Mouse (Mus musculus): ENCODE results near the gene Klf3.
A peak's percentile ranks its signal among the peaks of the same experiment; 100 is the strongest.

Klf3 gene

GRCm38 (mm10) chr5:64809864-64810263 is 6.7 kb downstream of the Klf3 start:
- DNase-seq (ENCODE audit: low spot score), result peak; percentile 18

GRCm38 (mm10) chr5:64810860-64811499 is 7.8 kb downstream of the Klf3 start:
- DNase-seq (ENCODE audit: low spot score), result peak; percentile 88

DNA sequence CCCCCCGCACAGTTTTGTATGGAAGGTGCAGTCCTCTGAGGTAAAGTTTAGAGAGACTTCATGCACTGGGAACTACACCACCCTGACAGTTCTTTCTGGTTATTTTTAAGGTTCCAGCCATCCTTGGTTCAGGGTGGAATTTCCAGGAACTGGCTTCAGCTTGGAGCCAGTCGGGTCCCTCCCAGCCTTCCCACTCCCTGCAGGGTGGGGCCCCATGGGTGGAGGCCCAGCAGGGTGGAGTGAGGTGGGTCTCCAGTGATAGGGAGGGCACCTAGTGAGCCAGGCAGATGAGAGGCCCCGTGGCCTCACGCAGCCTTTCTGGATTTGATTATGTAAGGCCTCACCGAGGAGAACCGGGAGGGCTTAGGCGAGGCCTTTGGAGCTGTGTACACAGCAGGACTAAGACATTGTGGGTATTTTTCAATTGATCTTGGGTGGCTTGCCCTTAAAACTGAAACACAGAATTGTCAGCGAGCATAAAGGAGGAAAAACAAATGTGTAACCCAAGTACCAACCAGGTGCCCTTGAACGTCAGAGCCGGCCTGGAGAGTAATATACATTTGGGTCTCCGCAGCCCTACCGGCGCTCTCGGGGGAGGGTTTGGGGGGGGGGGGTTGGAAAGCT is 8.4 kb downstream of the Klf3 start:
- DNase-seq (ENCODE audit: low spot score), result peak; percentile 62

DNA sequence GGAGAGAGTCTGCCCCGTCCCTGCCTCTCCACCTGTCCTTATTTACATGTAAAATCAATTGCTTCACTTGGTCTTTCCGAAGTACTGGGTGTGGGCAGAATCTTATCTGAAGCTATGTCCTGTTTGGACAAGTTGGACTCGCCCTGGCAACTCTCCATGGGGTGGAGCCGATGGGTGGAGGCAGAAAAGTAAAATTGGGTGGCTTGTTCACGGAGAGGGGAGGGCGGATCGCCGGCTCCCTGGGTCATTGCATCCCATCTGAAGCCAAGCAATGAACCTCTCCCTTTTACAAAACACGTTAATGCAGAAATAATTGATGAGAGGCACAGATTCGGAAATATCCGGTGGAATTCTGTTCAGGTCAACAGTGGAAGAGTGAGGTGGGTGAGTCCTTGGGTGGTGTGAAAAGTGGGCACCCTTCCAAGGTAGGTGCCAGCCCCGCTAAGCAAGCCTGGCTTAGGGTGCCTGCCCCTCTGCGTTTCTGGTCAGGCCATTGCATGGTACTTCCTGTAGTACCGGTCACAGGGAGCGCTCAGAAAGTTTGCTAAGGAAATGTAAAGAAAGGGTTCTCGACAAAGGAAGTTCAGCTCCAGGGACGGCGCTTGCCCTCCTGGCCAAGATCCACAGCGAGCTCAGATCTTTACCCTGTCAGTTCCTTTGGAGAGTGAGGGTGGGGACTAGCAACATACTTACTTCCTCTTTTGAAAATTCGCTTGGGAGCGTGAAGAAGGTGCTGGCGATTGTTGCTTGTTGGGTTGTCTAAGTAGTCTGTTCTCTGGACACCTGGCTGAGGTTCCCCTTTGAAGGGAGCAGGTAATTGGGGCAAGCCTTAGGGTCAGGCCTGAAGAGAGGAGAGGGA is 9.2 kb downstream of the Klf3 start:
- peak; percentile 48 for DNase-seq (ENCODE audit: low spot score)

DNA sequence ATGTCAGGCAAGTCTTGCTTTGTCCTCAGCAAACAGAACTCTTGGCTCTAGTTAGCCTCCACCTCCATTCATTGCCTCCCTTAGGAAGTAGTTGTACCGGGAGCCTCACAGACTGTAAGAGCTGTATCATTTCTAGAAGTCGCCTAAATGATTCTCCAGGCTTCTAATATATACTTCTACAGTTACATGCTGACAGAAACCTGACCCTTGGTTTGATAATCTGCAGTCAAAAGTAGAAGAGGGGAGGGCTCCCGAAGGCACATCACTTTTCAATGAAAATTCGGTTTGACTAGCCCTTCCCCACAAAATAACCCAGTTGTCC is 9.8 kb downstream of the Klf3 start:
- DNase-seq (ENCODE audit: low spot score), result peak; percentile 45

DNA sequence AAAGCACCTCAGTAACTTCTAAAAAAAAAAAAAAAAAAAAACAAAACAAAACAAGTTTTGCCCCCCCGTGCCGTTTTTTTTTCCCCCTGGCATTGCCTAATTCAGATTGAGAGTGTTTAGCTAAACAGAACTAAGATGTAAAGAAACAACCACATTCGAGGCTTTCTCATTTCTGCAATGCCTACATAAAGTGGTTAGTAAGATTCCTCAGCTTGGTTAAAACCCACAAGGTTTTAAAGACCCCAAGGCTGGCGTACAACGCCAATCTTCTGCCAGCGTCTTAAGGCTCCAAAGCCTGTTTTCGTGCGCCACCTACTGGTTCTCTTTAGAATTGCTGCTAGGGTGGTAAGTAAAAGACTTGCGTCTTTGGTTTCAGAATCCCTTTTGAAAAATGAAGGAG is 10.2 kb downstream of the Klf3 start:
- DNase-seq (ENCODE audit: low spot score), result peak; percentile 97

- no peak for DNase-seq (ENCODE audit: low spot score)
Measured at GRCm38 (mm10) chr5:64814416-64814815, 11.2 kb downstream of the Klf3 start.

DNA sequence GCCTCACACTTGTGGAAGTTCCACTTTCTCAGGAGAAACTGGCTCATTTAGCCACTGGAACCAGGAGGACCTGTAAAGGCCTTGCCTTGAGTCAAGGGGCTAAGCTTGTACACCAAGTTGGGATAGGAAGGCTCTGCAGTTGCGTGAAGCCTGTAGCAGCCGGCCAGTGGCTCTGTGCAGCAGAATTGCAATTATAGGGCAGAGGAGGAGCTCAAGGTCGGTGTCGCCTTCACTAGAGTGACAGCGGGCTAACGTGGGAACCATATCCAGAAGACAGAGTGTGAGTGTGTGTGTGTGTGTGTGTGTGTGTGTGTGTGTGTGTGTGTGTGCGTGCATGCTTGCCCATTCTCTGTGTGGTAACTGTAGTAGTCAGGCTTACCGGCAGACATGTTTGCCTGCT is 12.4 kb downstream of the Klf3 start:
- DNase-seq (ENCODE audit: low spot score), result no peak

- no peak for DNase-seq (ENCODE audit: low spot score)
Measured at GRCm38 (mm10) chr5:64816290-64816973, 13.2 kb downstream of the Klf3 start.

GRCm38 (mm10) chr5:64816974-64817296 is 13.7 kb downstream of the Klf3 start:
- no peak for DNase-seq (ENCODE audit: low spot score)

DNA sequence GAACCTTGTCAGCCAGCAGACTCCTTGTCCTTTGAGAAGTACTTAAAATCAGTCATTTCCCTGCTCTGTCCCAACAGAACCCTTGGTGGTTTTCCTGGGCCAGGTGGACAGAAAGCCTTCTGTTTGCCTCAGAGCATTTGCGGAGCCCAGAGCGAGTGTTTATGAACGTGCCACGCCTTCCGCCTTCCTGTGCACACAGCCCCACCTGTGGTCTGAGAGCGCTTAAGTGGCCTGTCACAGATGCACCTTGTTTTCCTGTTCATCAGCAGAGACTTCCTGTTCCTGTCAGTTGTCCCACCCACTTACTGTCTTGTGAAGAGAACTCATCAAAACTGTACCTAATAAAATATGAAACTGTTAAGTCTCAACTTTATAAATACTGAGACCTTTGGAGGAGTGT is 16.2 kb downstream of the Klf3 start:
- DNase-seq (ENCODE audit: low spot score), result no peak

DNA sequence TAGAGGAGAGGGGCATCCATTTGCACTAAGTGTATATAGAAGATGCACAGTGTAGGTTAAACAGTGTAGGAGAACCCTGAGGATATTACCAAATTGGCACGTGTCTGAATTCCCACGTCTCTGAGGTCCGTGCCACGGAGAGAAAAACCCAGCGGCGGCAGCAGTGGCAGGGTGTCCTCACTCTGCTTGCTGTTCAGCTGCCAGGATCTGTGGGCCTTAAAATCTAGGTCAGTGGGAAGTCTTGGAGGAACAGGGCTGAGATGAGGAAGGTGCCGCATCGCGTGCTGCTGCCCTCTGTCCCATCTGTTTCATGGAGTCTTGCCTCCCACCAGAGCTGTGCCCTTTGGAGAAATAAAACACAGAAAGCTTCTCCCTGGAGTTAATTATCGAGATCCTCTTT is 16.9 kb downstream of the Klf3 start:
- DNase-seq (ENCODE audit: low spot score), result no peak

- DNase-seq (ENCODE audit: low spot score), result no peak
Measured at GRCm38 (mm10) chr5:64821294-64821693, 18.1 kb downstream of the Klf3 start.

GRCm38 (mm10) chr5:64821964-64822363 is 18.8 kb downstream of the Klf3 start:
- no peak for DNase-seq (ENCODE audit: low spot score)

- no peak for DNase-seq (ENCODE audit: low spot score)
Measured at GRCm38 (mm10) chr5:64823431-64823830, 20.2 kb downstream of the Klf3 start.

DNA sequence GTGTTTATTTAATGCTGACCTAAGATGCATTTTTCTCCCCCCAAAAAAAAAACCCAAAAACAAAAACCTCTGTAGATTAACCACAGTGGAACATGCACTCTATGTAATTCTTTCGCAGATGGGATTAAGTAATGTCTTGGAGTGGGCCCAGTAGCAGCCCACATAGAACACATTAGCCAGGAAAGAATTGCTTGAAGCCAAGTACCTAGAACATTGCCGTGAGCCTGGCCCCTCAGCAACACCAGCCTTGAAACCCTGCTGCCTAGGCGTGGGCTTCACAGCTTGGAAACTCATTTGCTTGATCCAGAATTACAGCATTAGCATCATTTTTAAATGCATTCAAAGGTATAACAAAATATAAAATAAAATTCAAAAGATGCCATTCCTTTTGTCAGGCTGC is 21.6 kb downstream of the Klf3 start:
- DNase-seq (ENCODE audit: low spot score), result no peak

DNA sequence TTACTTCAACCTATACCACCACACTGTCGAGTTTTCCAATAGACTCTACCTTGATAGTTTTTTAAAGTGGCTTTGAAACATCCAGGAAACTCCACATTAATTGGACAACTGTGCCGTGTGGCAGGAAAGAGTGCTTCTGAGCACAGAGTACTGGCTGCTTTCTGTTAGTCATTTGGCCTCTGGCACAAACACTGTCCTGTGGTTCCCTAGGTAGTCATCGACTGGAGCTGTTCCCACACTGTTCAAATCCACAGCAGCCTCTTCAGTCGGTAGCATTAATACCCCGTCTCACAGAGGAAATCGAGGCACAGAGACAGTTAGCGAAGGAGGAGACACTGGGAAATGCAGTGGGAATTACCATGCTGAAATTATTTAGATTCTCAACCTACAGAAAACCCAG is 22.3 kb downstream of the Klf3 start:
- no peak for DNase-seq (ENCODE audit: low spot score)

GRCm38 (mm10) chr5:64827151-64827550 is 24.0 kb downstream of the Klf3 start:
- no peak for DNase-seq (ENCODE audit: low spot score)

- no peak for DNase-seq (ENCODE audit: low spot score)
Measured at GRCm38 (mm10) chr5:64828314-64828713, 25.1 kb downstream of the Klf3 start.

DNA sequence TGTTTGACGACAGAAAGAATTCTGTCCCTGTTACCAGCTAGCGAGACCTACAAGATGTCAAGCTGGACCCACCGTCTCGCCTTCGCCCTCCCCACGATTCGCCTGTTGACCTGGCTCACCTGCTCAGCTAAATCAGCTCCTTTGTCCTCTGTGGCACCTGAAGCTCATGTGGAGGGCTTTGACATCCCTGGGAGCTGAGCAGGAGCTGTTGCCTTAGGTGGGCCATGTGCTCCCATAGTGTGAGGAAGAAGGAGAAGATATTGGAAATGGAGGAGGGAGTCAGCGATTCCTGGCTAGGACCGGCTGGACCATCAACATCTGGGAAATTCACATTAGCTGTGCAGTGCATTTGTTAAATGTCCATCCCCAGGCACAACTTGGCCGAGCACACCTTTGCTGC is 26.4 kb downstream of the Klf3 start:
- no peak for DNase-seq (ENCODE audit: low spot score)

DNA sequence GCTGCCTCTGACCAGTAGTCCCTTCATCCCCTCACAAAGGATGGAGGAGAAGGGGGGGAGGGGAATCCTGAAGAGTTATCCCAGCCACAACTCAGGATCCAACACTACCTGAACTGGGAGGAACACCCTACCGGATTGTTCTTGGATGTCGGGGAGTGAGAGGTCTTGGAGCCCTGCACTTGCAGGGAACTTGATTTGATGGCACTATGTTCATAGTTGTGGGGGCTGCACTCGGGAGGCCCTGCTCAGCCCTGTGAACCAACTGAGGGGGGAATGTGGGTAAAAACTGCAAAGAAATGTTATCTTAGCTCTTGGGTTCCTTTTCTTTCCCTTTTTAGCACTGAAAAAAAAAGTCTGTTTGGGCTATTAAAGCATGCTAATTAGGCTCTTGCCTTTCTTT is 27.6 kb downstream of the Klf3 start:
- no peak for DNase-seq (ENCODE audit: low spot score)

- DNase-seq (ENCODE audit: low spot score), result no peak
Measured at GRCm38 (mm10) chr5:64833410-64833809, 30.2 kb downstream of the Klf3 start.

DNA sequence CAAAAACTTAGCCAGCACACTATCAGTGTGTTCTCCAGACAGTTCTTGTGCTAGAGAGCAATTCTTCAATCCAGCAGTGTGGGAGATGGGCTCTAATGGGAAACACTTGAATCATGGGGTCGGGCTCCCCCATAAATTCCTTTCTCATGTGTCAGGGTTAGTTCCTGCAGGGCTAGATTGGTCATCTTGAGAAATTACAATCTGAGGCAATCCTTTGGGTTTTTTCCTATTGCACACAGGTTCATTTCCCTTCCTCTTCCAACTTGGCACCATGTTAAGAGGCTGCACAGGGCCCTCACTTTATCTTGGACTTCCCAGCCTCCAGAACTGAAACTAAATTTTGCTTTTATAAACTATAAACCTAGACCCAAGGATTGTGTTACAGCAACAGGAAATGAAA is 31.0 kb downstream of the Klf3 start:
- DNase-seq (ENCODE audit: low spot score), result no peak

Measured in embryo, embryonic 10 days (tissue).